Mouse (Mus musculus) forebrain, postnatal 0 days (tissue): ENCODE data around the gene Uggt2. TPM values are rescaled to one million over a fixed set of nuclear protein-coding genes. Genes with fewer than 3 reads are reported as not detected.

Experiments
- ATAC-seq: fragments of 200-750 bp; cut with Nextera tagmentation; 2 replicates; pipeline ENCODE4 v1.8.0; 2017; ENCODE audit warnings: mild to moderate bottlenecking, moderate library complexity
- DNase-seq: peaks from one replicate; pipeline ENCODE4 v3.0.0-alpha.2; 2015
- H3K27ac ChIP-seq: fragments of 300-500 bp; sonication (generic); 2 replicates; pipeline ENCODE4 v1.5.1; 2014; ENCODE audit warnings: low read depth, mild to moderate bottlenecking, antibody characterized with exemption, low read length, moderate library complexity, mixed read lengths
- H3K27me3 ChIP-seq: fragments of 300-500 bp; sonication (generic); 2 replicates; pipeline ENCODE4 v1.6.1; 2014; ENCODE audit warnings: mild to moderate bottlenecking, low read length, mixed read lengths; ENCODE audit not compliant: insufficient read depth
- H3K36me3 ChIP-seq: fragments of 300-500 bp; sonication (generic); 2 replicates; pipeline ENCODE4 v1.6.1; 2014; ENCODE audit warnings: mild to moderate bottlenecking, moderate library complexity; ENCODE audit not compliant: insufficient read depth
- H3K4me1 ChIP-seq: fragments of 300-500 bp; sonication (generic); 2 replicates; pipeline ENCODE4 v1.6.1; 2014; ENCODE audit warnings: antibody characterized with exemption; ENCODE audit not compliant: insufficient read depth
- H3K4me2 ChIP-seq: fragments of 300-500 bp; sonication (generic); 2 replicates; pipeline ENCODE4 v1.6.1; 2014; ENCODE audit warnings: low read depth, mild to moderate bottlenecking, moderate library complexity
- H3K4me3 ChIP-seq: fragments of 300-500 bp; sonication (generic); 2 replicates; pipeline ENCODE4 v1.5.1; 2014; ENCODE audit warnings: low read depth, low read length, mixed read lengths
- H3K9ac ChIP-seq: fragments of 300-500 bp; sonication (generic); 2 replicates; pipeline ENCODE4 v1.6.1; 2014; ENCODE audit warnings: mild to moderate bottlenecking
- H3K9me3 ChIP-seq: fragments of 300-500 bp; sonication (generic); 2 replicates; pipeline ENCODE4 v1.6.1; 2016; ENCODE audit warnings: low read length
- CTCF ChIP-seq: sonication (generic); IDR thresholded peaks from 2 replicates; pipeline ENCODE4 v1.5.1; 2016; ENCODE audit warnings: antibody characterized with exemption, control low read depth, low read depth
- WGBS: fragments of 180-500 bp; shearing (Covaris S2); extraction: QIAGEN DNeasy Blood & Tissue Kit; methylation state at CpG from one replicate; pipeline ENCODE4 v1.1.7; 2014; 5-methylcytosine and 5-hydroxymethylcytosine counted together
- polyA plus RNA-seq: library from polyadenylated mRNA; unstranded; fragments of >200 nt; fragmentation: Nextera tagmentation; extraction: Ambion mirVana; gene quantifications from 2 replicates; pipeline ENCODE4 v1.2.1, GENCODE M21; 2015
- total RNA-seq: library from RNA; depleted of rRNA; stranded (reverse); fragments of >200 nt; gene quantifications from 2 replicates; pipeline ENCODE4 v1.2.3, GENCODE M21; 2014

Gene Uggt2
- total and polyA plus RNA-seq, 2 experiments from 2014 or later, result 6.9 to 22.0 TPM

DNA sequence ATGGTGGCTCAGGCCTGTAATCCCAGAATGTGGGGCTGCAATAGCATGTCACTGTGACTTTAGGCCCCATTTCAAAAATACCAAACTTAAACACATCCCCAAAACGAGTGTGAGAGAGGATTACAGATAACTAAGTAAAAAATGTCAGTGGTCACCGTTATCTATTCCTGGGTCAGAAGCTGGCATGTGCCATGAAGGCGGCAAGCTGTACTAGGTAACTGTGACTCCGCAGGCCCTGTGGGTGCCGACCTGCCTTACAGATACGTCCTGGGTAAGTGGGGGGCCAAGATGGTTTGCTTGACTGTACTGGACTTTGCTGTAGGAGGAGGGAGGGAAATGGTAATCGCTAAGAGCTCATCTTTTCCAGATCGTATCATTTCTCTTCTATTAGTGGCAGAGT, 118.3 kb downstream of the Uggt2 start:
- ATAC-seq, result no peak
- H3K4me1 ChIP-seq, result no peaks in the 10 kb centered on the region
- no peak overlapping the region for H3K4me2 ChIP-seq
- 88% methylated on average over 8 of the region's 8 CpGs for WGBS
- H3K27ac ChIP-seq, result no peak overlapping the region
- DNase-seq, result no peak
- peaks cover 33% of the 10 kb centered on the region for H3K36me3 ChIP-seq
- no peak overlapping the region for H3K4me3 ChIP-seq
- H3K9ac ChIP-seq, result no peak overlapping the region
- no peaks in the 10 kb centered on the region for H3K27me3 ChIP-seq
- no peak for TF ChIP-seq CTCF
- H3K9me3 ChIP-seq, result no peaks in the 10 kb centered on the region

- Histone ChIP-seq H3K9ac (no peak overlapping the region), H3K4me2 (no peak overlapping the region), H3K9me3 (no peaks in the 10 kb centered on the region), H3K27me3 (no peaks in the 10 kb centered on the region), H3K4me3 (no peak overlapping the region), H3K27ac (no peak overlapping the region), H3K4me1 (no peaks in the 10 kb centered on the region), H3K36me3 (peaks cover 36% of the 10 kb centered on the region)
- 65% methylated on average over 5 of the region's 5 CpGs for WGBS
- TF ChIP-seq CTCF, result no peak
- no peak for ATAC-seq
- DNase-seq, result no peak
These were observed 118.9 kb downstream of the Uggt2 start for GRCm38 (mm10) chr14:118980358-118980757.

GRCm38 (mm10) chr14:118979571-118980325, 119.5 kb downstream of the Uggt2 start:
- no peaks in the 10 kb centered on the region for H3K9me3 ChIP-seq
- H3K27me3 ChIP-seq, result no peaks in the 10 kb centered on the region
- no peak overlapping the region for H3K4me3 ChIP-seq
- no peak for ATAC-seq
- peaks cover 42% of the 10 kb centered on the region for H3K36me3 ChIP-seq
- TF ChIP-seq CTCF, result no peak
- no peaks in the 10 kb centered on the region for H3K4me1 ChIP-seq
- no peak overlapping the region for H3K9ac ChIP-seq
- DNase-seq, result no peak
- 71% methylated on average over 7 of the region's 7 CpGs for WGBS
- no peak overlapping the region for H3K27ac ChIP-seq
- no peak overlapping the region for H3K4me2 ChIP-seq

GRCm38 (mm10) chr14:118977136-118977816, 122.0 kb downstream of the Uggt2 start:
- Histone ChIP-seq H3K27me3 (no peaks in the 10 kb centered on the region), H3K36me3 (peaks cover 45% of the 10 kb centered on the region), H3K9me3 (no peaks in the 10 kb centered on the region), H3K4me1 (no peaks in the 10 kb centered on the region), H3K4me2 (no peak overlapping the region), H3K9ac (no peak overlapping the region), H3K27ac (no peak overlapping the region), H3K4me3 (no peak overlapping the region)
- DNase-seq (no peak), ATAC-seq (no peak)
- 70% methylated on average over 8 of the region's 8 CpGs for WGBS
- TF ChIP-seq CTCF, result no peak

DNA sequence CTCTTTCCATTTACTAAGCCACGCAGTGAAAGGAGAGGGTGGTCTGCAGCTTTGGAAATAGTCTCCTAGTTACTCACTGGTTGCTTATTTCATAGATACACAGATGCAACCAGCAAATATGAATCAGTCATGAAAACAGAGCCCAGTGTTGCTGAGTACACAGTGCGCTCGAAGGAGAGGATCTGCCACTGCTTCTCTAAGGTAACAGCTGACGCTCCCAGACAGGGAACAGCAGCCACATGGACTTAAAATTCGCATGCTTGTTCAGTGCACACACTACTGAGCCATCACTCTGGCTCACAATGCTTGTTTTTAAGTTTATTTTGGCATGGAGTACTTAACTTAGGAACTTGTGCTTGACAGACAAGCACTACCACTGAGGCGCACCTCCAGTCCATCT, 127.0 kb downstream of the Uggt2 start:
- Histone ChIP-seq H3K9ac (no peak overlapping the region), H3K27ac (no peak overlapping the region), H3K9me3 (no peaks in the 10 kb centered on the region), H3K36me3 (peaks cover 44% of the 10 kb centered on the region), H3K27me3 (no peaks in the 10 kb centered on the region), H3K4me1 (no peaks in the 10 kb centered on the region), H3K4me2 (no peak overlapping the region), H3K4me3 (no peak overlapping the region)
- no peak for ATAC-seq
- no peak for DNase-seq
- 91% methylated on average over 6 of the region's 6 CpGs for WGBS
- TF ChIP-seq CTCF, result no peak

DNA sequence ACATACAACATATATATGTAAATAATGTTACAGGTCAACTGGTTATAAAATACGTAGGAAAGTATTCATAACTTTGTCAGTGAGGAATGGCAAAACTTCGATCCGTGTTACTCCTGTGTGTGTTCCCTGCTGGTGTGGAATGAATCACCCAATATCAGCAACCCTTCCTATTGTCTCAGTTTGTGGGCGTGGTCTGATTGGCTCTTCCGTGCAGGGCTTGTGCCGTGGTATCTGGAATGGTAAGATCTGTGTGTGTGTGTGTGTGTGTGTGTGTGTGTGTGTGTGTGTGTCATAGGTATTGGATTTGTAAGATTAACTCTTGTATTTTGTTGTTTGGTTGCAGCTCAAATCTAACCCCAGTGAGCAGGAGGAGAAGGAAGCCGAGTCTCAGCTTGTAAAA, 131.6 kb downstream of the Uggt2 start:
- ATAC-seq, result no peak
- no peak overlapping the region for H3K4me2 ChIP-seq
- H3K9ac ChIP-seq, result no peak overlapping the region
- no peak for DNase-seq
- H3K9me3 ChIP-seq, result no peaks in the 10 kb centered on the region
- H3K4me3 ChIP-seq, result no peak overlapping the region
- 85% methylated on average over 7 of the region's 7 CpGs for WGBS
- peaks cover 25% of the 10 kb centered on the region for H3K36me3 ChIP-seq
- TF ChIP-seq CTCF, result no peak
- H3K27me3 ChIP-seq, result no peaks in the 10 kb centered on the region
- no peak overlapping the region for H3K27ac ChIP-seq
- H3K4me1 ChIP-seq, result no peaks in the 10 kb centered on the region

- no peaks in the 10 kb centered on the region for H3K9me3 ChIP-seq
- TF ChIP-seq CTCF, result no peak
- H3K4me1 ChIP-seq, result no peaks in the 10 kb centered on the region
- H3K27me3 ChIP-seq, result no peaks in the 10 kb centered on the region
- H3K27ac ChIP-seq, result no peak overlapping the region
- H3K4me3 ChIP-seq, result no peak overlapping the region
- ATAC-seq (no peak), DNase-seq (no peak)
- no peak overlapping the region for H3K9ac ChIP-seq
- H3K36me3 ChIP-seq, result peaks cover 27% of the 10 kb centered on the region
- no peak overlapping the region for H3K4me2 ChIP-seq
- 93% methylated on average over 4 of the region's 4 CpGs for WGBS
These were observed 133.8 kb downstream of the Uggt2 start for GRCm38 (mm10) chr14:118965356-118966000.
